Mouse (Mus musculus): ENCODE results near the gene Plbd2.

DNA sequence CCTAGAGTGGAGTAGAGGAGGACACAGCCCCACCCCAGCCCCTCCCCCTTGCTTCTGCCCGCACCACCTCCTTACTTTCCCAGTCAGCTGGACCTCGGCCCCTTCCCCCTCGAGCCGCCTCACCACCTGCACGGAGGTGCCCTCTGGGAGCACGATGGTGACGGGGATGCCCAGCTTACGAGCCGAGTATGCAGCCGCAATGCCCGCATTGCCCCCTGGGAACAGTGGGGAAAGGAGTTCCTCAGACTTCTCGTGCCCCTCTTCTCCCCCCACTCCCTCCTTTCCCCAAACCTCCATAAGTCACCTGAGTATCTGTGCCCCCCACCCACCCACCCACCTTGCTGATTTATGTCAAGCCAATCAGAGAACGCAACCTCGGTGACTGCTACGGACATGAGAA lies 41.5 kb downstream of the Plbd2 start:
- TF ChIP-seq POLR2A (IDR thresholded peaks at IDR 0.05; ENCODE audit: insufficient read length, low read depth), result no peak
- no peak for TF ChIP-seq TCF12 (IDR thresholded peaks at IDR 0.05; ENCODE audit: insufficient read depth, poor library complexity, severe bottlenecking)
- no peak for TF ChIP-seq TCF3 (IDR thresholded peaks at IDR 0.05; ENCODE audit: insufficient read length, low read depth)
- TF ChIP-seq MYOG (IDR thresholded peaks at IDR 0.05; ENCODE audit: control insufficient read depth in 1 of 3, insufficient read depth in 1 of 3, insufficient read length in 2 of 3, low read depth in 2 of 3), result no peak
